Mouse (Mus musculus) stomach, embryonic 15.5 days (tissue): Measurements from ENCODE around the gene Tyro3. TPM values are rescaled to one million over a fixed set of nuclear protein-coding genes. Genes with fewer than 3 reads are reported as not detected.

Source experiments
- polyA plus RNA-seq: library from polyadenylated mRNA; unstranded; fragments of >200 nt; fragmentation: Nextera tagmentation; extraction: Ambion mirVana; gene quantifications from 2 replicates; pipeline ENCODE4 v1.2.1, GENCODE M21; 2015

Gene Tyro3
- polyA plus RNA-seq, 1 experiment from 2014 or later = 23.0 TPM

Other genes with a start within 250 kb of the Tyro3 start
- gene Nusap1, start 179.4 kb upstream of the Tyro3 start, polyA plus RNA-seq = 68.5 and 69.7 TPM in 2 replicates
- 24.2 and 27.1 TPM in 2 replicates for gene Oip5, start 179.3 kb upstream of the Tyro3 start, polyA plus RNA-seq
- gene Ndufaf1, start 134.9 kb upstream of the Tyro3 start, polyA plus RNA-seq = 43.0 and 46.3 TPM in 2 replicates
- gene Rtf1, start 122.7 kb upstream of the Tyro3 start, polyA plus RNA-seq = 35.8 and 47.4 TPM in 2 replicates
- gene Itpka, start 55.4 kb upstream of the Tyro3 start, polyA plus RNA-seq = 9.8 and 10.2 TPM in 2 replicates
- gene Ltk, start 37.3 kb upstream of the Tyro3 start, polyA plus RNA-seq = 2.1 and 2.7 TPM in 2 replicates
- 25.3 and 29.5 TPM in 2 replicates for gene Rpap1, start 10.2 kb upstream of the Tyro3 start, polyA plus RNA-seq
- gene Mga, start 99.5 kb downstream of the Tyro3 start, polyA plus RNA-seq = 23.3 and 24.5 TPM in 2 replicates
- gene Mapkbp1, start 175.0 kb downstream of the Tyro3 start, polyA plus RNA-seq = 2.8 and 3.3 TPM in 2 replicates
- gene Jmjd7, start 229.8 kb downstream of the Tyro3 start, polyA plus RNA-seq = 15.0 and 17.2 TPM in 2 replicates
- 2.2 and 3.4 TPM in 2 replicates for gene Gm28042, start 229.8 kb downstream of the Tyro3 start, polyA plus RNA-seq
- 1.2 and 1.5 TPM in 2 replicates for gene Pla2g4b, start 235.7 kb downstream of the Tyro3 start, polyA plus RNA-seq